Mouse (Mus musculus) intestine, embryonic 15.5 days (tissue): ENCODE results near the gene Tenm2. TPM values are rescaled to one million over a fixed set of nuclear protein-coding genes. Genes with fewer than 3 reads are reported as not detected.

ENCODE experiments used
- ATAC-seq: fragments of 200-750 bp; cut with Nextera tagmentation; 2 replicates; pipeline ENCODE4 v1.8.0; 2017; ENCODE audit warnings: moderate TSS enrichment, moderate library complexity
- H3K27ac ChIP-seq: fragments of 300-500 bp; sonication (generic); 2 replicates; pipeline ENCODE4 v1.5.1; 2015; ENCODE audit warnings: mild to moderate bottlenecking, inconsistent platforms
- H3K27me3 ChIP-seq: fragments of 300-500 bp; sonication (generic); replicated peaks from 2 replicates; pipeline ENCODE4 v1.6.1; 2015; ENCODE audit warnings: inconsistent platforms
- H3K36me3 ChIP-seq: fragments of 300-500 bp; sonication (generic); 2 replicates; pipeline ENCODE4 v1.6.1; 2015; ENCODE audit warnings: inconsistent platforms
- H3K4me1 ChIP-seq: fragments of 300-500 bp; sonication (generic); replicated peaks from 2 replicates; pipeline ENCODE4 v1.6.1; 2015; ENCODE audit warnings: inconsistent platforms
- H3K4me2 ChIP-seq: fragments of 300-500 bp; sonication (generic); replicated peaks from 2 replicates; pipeline ENCODE4 v1.6.1; 2015; ENCODE audit warnings: mild to moderate bottlenecking, inconsistent platforms
- H3K4me3 ChIP-seq: fragments of 300-500 bp; sonication (generic); replicated peaks from 2 replicates; pipeline ENCODE4 v1.5.1; 2015; ENCODE audit warnings: inconsistent platforms
- H3K9ac ChIP-seq: fragments of 300-500 bp; sonication (generic); 2 replicates; pipeline ENCODE4 v1.6.1; 2015; ENCODE audit warnings: inconsistent platforms
- H3K9me3 ChIP-seq: fragments of 300-500 bp; sonication (generic); 2 replicates; pipeline ENCODE4 v1.6.1; 2016; ENCODE audit warnings: inconsistent platforms
- WGBS: fragments of 180-500 bp; shearing (Covaris S2); methylation state at CpG from one replicate; pipeline ENCODE4 v1.1.7; 2015; 5-methylcytosine and 5-hydroxymethylcytosine counted together
- polyA plus RNA-seq: library from polyadenylated mRNA; unstranded; fragments of >200 nt; fragmentation: Nextera tagmentation; extraction: Ambion mirVana; gene quantifications from 2 replicates; pipeline ENCODE4 v1.2.1, GENCODE M21; 2015

Tenm2 gene
- polyA plus RNA-seq, 1 experiment from 2014 or later: 0.65 TPM

DNA sequence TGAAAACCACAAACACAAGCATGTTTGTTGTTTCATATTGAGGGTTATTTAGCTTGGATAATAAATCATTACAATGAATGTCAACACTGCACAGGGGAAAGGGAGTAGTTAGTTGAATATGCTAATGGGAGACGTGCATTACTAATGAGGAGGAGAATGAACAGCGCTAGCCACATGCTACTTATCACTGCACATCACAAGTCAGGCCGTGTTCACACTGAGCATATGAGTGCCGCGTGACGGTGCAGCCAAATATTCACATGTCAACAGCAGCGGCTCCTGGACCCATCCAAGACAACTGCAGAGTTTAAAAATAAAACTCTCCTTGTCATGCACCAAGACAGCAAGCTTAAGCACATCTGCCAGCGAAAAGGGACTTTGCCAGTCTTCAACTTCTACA is 753.6 kb downstream of the Tenm2 start:
- WGBS: 73% methylated on average over 8 of the region's 8 CpGs

DNA sequence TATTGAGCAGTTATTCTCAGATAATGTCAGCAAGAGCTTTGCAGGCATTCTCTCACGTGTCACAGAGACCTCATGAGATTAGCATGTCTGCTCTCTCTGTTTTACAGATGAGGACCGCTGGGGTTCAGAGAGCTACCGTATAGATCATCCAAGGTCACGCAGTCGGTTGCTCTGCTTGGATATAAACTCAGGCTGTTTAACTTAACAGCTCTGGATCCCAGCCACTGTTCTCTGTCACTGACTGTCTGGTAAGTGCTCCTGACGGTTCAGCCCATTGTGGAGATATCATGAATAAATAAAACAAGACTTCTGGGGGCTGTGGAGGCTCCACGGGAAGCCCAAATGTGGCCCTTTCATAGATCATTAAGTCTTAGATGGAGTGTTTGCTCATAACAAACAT is 754.2 kb downstream of the Tenm2 start:
- no peaks in the 10 kb centered on the region for H3K36me3 ChIP-seq
- H3K4me3 ChIP-seq: no peak overlapping the region
- no peak overlapping the region for H3K9ac ChIP-seq
- H3K27me3 ChIP-seq: 0 out of 2 replicates have a peak, but pooled peaks cover 4% of the 10 kb centered on the region
- 20% methylated on average over 7 of the region's 7 CpGs for WGBS
- no peak overlapping the region for H3K4me2 ChIP-seq
- H3K27ac ChIP-seq: no peak overlapping the region
- H3K4me1 ChIP-seq: no peaks in the 10 kb centered on the region
- H3K9me3 ChIP-seq: no peaks in the 10 kb centered on the region
- ATAC-seq: no peak

More for the DNA sequence above, 753.6 kb downstream of the Tenm2 start:
- H3K36me3 ChIP-seq: no peaks in the 10 kb centered on the region
- ATAC-seq: no peak
- no peak overlapping the region for H3K27ac ChIP-seq
- H3K27me3 ChIP-seq: 0 out of 2 replicates have a peak, but pooled peaks cover 4% of the 10 kb centered on the region
- H3K9ac ChIP-seq: no peak overlapping the region
- no peak overlapping the region for H3K4me2 ChIP-seq
- no peaks in the 10 kb centered on the region for H3K4me1 ChIP-seq
- no peaks in the 10 kb centered on the region for H3K9me3 ChIP-seq
- H3K4me3 ChIP-seq: no peak overlapping the region

DNA sequence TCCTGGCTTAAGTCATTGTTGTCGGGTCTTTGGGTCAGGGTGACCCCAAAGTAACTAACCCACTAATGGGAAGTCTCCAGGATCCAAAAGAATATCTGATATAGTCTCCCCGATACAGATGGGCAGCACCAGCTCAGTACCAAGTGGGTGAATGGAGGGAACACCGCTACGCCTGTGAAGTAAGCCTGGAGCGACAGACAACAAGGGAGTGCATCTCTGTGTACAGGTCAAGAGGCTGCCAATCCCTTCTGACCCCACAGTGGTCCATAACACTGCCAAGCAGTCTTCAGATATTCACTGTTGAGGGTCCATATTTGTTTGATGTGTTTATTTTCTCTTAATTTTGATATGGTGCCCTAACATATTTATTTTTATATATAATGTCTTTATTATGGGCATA is 754.7 kb downstream of the Tenm2 start:
- Histone ChIP-seq H3K4me1 (no peaks in the 10 kb centered on the region), H3K4me3 (no peak overlapping the region), H3K36me3 (no peaks in the 10 kb centered on the region), H3K27me3 (0 out of 2 replicates have a peak, but pooled peaks cover 4% of the 10 kb centered on the region), H3K4me2 (no peak overlapping the region), H3K9ac (no peak overlapping the region), H3K9me3 (no peaks in the 10 kb centered on the region), H3K27ac (no peak overlapping the region)
- no peak for ATAC-seq
- 79% methylated on average over 5 of the region's 5 CpGs for WGBS

DNA sequence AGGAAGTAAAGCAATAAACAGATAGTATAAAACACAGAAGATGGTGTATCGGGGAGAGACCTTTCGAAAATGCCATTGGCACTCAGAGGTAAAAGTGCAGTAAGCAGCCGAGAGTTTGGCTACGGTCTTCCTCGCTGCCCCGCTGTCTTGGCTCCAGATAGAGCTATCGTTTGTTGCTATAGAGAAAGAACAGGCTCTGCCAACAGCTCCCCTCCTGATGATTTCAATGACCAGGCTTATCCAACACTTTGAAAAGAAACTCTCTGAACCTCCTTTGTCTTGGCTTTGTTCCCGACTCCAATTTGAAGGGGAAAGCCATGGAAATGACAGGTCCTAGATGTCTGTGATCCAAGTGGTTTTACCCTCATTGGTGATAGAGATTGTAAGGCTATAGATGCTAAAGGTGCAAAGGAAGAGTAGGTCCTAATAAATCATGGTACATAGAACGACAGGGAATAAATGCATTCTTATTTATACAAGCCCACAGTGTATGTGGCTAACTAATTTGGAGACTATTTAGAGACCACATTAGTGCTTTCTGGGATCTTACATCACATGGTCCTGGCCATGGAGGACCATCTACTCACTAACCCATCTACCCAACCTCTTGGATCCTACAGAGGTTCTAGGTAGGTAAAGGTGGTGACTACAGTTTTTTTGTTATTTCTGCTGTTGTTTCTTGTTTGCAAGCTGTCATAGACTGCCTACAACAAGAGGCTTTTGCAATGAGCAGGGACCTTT is 765.8 kb downstream of the Tenm2 start:
- 69% methylated on average over 9 of the region's 9 CpGs for WGBS
- no peaks in the 10 kb centered on the region for H3K4me1 ChIP-seq

DNA sequence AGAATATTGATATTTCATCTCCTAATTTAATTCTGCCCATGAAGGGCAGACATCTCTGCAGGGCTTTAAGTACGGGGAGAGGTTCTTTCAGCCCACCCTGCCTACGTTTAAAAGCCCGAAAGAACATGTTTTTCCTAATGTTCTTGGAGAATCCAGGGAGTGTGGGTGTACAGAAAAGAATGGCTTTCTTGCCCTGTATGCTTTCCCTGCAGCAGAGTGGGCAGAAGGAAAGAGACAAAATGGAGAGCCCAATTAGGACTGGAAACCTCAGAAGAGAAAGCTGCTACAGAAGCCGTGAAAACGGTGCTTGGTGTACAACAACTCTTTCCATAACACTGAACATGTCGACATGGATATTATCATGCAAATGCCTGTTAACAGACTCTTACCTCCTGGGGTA is 777.3 kb downstream of the Tenm2 start:
- Histone ChIP-seq H3K4me3 (no peak overlapping the region), H3K36me3 (no peaks in the 10 kb centered on the region), H3K4me1 (no peaks in the 10 kb centered on the region), H3K9ac (no peak overlapping the region), H3K27ac (no peak overlapping the region), H3K27me3 (no peaks in the 10 kb centered on the region), H3K4me2 (no peak overlapping the region), H3K9me3 (no peaks in the 10 kb centered on the region)
- 73% methylated on average over 6 of the region's 6 CpGs for WGBS
- no peak for ATAC-seq

More for the DNA sequence above, 765.8 kb downstream of the Tenm2 start:
- Histone ChIP-seq H3K4me3 (no peak overlapping the region), H3K36me3 (no peaks in the 10 kb centered on the region), H3K9ac (no peak overlapping the region), H3K27ac (no peak overlapping the region), H3K9me3 (no peaks in the 10 kb centered on the region), H3K27me3 (no peaks in the 10 kb centered on the region), H3K4me2 (no peak overlapping the region)
- no peak for ATAC-seq

DNA sequence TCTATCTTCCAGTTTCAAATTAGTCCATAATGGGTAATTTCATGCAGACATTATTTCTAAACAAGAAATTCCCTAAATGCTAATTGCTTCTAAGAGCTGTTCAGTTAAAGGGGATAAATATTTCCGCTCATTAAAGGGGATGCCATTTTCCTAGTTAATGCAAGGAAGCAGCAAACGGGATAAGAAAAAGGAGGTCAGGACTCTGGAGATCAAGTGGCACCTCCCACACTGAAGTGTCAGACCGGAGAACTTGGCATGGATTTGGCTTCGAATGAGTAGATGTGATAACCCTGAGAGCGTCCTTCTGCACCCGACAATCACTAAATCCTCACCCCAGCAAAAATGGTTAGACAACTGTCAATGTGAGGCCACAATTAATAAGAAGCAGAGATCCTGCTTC is 781.7 kb downstream of the Tenm2 start:
- Histone ChIP-seq H3K27me3 (no peaks in the 10 kb centered on the region), H3K27ac (no peak overlapping the region), H3K9me3 (no peaks in the 10 kb centered on the region), H3K4me3 (no peak overlapping the region), H3K4me1 (no peaks in the 10 kb centered on the region), H3K4me2 (no peak overlapping the region), H3K9ac (no peak overlapping the region), H3K36me3 (no peaks in the 10 kb centered on the region)
- 89% methylated on average over 6 of the region's 6 CpGs for WGBS
- ATAC-seq: no peak

DNA sequence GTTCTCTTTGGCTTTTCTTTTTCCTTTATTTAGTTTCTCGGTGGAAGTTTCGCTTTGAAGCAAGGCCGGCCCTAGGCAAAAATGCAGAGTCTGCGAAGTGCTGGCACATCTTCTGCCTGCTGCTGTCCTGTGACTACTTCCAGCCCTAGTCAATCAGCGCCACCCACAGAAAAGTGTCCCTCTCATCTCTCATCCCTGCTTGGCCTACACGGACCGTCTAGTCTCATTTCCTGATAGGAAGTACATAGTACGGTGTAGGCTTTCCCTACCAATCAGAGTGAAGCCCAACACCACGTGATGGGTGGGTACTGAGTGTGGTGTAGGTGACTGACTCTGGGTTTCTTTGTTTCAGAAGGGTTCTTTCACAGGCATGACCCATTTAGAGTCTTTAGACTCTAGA is 783.3 kb downstream of the Tenm2 start:
- ATAC-seq: no peak
- H3K4me3 ChIP-seq: no peak overlapping the region
- H3K4me2 ChIP-seq: no peak overlapping the region
- H3K9ac ChIP-seq: no peak overlapping the region
- WGBS: 59% methylated on average over 9 of the region's 9 CpGs
- H3K27me3 ChIP-seq: no peaks in the 10 kb centered on the region
- H3K27ac ChIP-seq: no peak overlapping the region
- no peaks in the 10 kb centered on the region for H3K4me1 ChIP-seq
- H3K36me3 ChIP-seq: no peaks in the 10 kb centered on the region
- H3K9me3 ChIP-seq: no peaks in the 10 kb centered on the region

DNA sequence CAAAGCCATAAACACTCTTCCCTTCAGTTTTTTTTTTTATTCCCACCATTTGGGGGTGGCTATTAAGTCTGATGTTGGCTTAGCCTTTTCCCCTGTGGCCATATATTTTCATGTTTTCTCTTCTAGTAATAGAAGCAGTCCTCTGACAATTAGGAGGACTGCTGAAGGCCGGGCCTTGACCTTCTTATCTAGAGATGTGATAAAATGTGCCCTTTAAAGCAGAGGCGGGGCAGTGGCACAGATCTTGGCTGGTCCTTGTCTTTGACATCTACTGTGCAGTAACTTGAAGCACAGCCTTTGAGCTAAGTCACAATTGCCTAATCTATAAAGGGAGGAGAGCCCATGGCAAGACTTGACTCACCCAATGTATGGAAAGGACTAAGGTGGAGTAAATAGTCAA is 789.4 kb downstream of the Tenm2 start:
- WGBS: 68% methylated on average over 2 of the region's 2 CpGs

DNA sequence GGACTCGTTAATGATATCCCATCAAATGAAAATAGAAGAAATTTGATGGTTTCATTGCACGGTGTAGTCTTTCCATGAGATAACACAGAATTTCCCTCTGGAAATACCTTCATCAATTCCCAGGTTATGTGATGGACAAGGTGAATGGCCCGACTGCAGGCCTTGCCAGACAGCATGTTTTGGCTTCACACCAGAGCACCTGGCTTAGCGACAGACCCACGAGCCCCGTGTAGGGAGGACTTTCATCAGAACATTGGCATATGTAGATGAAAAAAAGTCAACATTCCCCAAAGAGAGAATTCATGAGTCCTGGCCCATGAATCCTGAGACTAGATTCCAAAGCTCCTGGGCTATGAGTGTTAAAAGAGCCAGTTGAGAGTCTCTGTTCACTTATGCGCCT is 791.9 kb downstream of the Tenm2 start:
- WGBS: 89% methylated on average over 7 of the region's 7 CpGs
- no peak for ATAC-seq

More for the DNA sequence above, 789.4 kb downstream of the Tenm2 start:
- no peak overlapping the region for H3K4me2 ChIP-seq
- H3K9me3 ChIP-seq: no peaks in the 10 kb centered on the region
- ATAC-seq: no peak
- no peak overlapping the region for H3K4me3 ChIP-seq
- no peaks in the 10 kb centered on the region for H3K4me1 ChIP-seq
- H3K27ac ChIP-seq: no peak overlapping the region
- H3K9ac ChIP-seq: no peak overlapping the region
- H3K27me3 ChIP-seq: no peaks in the 10 kb centered on the region
- no peaks in the 10 kb centered on the region for H3K36me3 ChIP-seq

DNA sequence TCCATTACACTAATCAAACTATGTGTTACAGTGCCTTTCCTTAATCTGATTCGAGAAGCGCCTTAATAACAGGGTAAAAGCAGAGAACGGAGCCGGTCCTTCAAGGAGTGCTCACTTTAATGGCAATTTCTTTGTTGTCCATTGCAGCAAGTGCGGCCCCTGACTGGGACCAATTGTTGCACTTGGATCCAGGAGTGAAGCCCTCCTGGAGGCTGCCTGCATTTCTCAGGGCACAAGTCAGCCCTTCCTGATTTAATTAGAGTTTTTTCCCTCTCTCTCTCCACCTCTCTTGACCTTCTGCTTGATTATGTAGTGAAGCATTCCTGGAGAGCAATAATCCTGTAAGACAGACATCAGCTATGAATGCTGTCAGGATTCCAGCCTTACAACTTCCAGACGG is 794.0 kb downstream of the Tenm2 start:
- Histone ChIP-seq H3K9me3 (no peaks in the 10 kb centered on the region), H3K4me2 (no peak overlapping the region), H3K36me3 (no peaks in the 10 kb centered on the region), H3K27me3 (no peaks in the 10 kb centered on the region), H3K9ac (no peak overlapping the region), H3K4me3 (no peak overlapping the region), H3K27ac (no peak overlapping the region), H3K4me1 (no peaks in the 10 kb centered on the region)
- 33% methylated on average over 6 of the region's 6 CpGs for WGBS
- no peak for ATAC-seq

More for the DNA sequence above, 791.9 kb downstream of the Tenm2 start:
- H3K9me3 ChIP-seq: no peaks in the 10 kb centered on the region
- H3K4me2 ChIP-seq: no peak overlapping the region
- no peak overlapping the region for H3K9ac ChIP-seq
- H3K27ac ChIP-seq: no peak overlapping the region
- H3K4me1 ChIP-seq: no peaks in the 10 kb centered on the region
- H3K4me3 ChIP-seq: no peak overlapping the region
- H3K36me3 ChIP-seq: no peaks in the 10 kb centered on the region
- H3K27me3 ChIP-seq: no peaks in the 10 kb centered on the region

DNA sequence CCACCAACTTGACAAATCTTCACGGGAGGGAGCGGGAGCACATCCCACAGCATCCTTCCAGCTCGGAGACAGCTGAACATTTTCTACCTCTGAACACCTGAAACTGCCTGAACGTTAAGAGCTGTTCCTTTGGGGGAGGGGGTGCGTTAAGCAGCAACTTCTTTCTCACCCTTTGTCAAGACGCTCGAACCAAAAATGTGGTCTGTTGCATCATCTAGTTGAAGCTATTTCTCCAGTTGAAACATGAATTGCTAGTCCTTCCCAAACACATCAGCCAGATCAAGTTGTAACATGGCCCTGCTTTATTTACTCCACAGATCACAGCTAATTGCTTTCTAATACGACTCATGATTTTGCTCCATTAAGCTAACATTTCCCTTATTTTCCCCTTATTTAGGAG is 799.5 kb downstream of the Tenm2 start:
- no peaks in the 10 kb centered on the region for H3K9me3 ChIP-seq
- WGBS: 39% methylated on average over 8 of the region's 8 CpGs

DNA sequence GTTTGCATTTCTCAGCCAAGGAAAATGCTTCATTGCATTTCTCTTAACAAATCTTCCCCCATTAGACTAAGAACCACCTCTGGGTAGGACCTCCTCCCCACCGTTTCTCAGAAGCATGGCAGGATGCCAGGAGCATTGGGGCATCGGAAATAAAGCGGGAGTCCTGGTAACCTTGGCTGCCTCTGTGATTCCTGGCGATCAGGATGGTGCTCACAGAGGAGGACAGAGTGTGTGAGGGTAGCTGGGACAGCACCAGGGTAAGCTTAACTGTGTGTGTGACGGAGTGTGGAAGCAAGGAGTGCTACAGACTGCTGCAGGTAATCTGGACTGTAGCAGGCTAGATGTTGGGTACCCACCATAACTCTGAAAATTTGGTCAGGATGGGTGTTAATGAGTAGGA is 806.8 kb downstream of the Tenm2 start:
- no peaks in the 10 kb centered on the region for H3K27me3 ChIP-seq
- no peaks in the 10 kb centered on the region for H3K9me3 ChIP-seq
- no peaks in the 10 kb centered on the region for H3K4me1 ChIP-seq
- no peaks in the 10 kb centered on the region for H3K36me3 ChIP-seq
- no peak overlapping the region for H3K4me2 ChIP-seq
- H3K4me3 ChIP-seq: no peak overlapping the region
- H3K9ac ChIP-seq: no peak overlapping the region
- WGBS: 57% methylated on average over 5 of the region's 5 CpGs
- ATAC-seq: no peak
- H3K27ac ChIP-seq: no peak overlapping the region

More for the DNA sequence above, 799.5 kb downstream of the Tenm2 start:
- no peak for ATAC-seq
- Histone ChIP-seq H3K4me3 (no peak overlapping the region), H3K4me2 (no peak overlapping the region), H3K4me1 (no peaks in the 10 kb centered on the region), H3K27ac (no peak overlapping the region), H3K36me3 (no peaks in the 10 kb centered on the region), H3K9ac (no peak overlapping the region), H3K27me3 (no peaks in the 10 kb centered on the region)

DNA sequence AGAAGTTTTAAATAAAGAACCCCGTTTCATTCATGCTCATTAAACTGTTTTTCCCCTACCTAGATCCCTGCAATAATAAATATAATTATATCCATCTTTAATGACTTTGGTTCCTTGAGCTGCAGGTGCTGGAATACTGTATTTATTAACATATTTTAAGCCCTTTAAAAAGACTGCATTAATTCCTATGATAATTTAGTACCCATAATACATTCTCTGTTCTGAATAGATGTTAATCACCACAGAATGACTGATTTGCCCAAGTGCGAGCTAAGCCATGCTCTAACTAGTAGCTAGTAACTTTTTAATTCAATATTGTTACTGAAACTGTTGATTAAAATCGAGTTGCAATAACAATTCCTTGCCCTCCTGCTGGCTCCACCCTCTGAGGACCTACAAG is 810.8 kb downstream of the Tenm2 start:
- H3K27ac ChIP-seq: no peak overlapping the region
- H3K4me1 ChIP-seq: no peaks in the 10 kb centered on the region
- no peak overlapping the region for H3K9ac ChIP-seq
- H3K27me3 ChIP-seq: no peaks in the 10 kb centered on the region
- H3K9me3 ChIP-seq: no peaks in the 10 kb centered on the region
- H3K4me3 ChIP-seq: no peak overlapping the region
- no peak overlapping the region for H3K4me2 ChIP-seq
- WGBS: 78% methylated on average over 3 of the region's 3 CpGs
- no peaks in the 10 kb centered on the region for H3K36me3 ChIP-seq
- no peak for ATAC-seq
